14 mouse cellular contexts compared by ENCODE assay signal in genomic region chr11:67585629-67586028, GRCm38 (mm10).
A peak's percentile ranks its signal among the peaks of the same experiment; 100 is the strongest.
DNase-seq lines count a peak whose midpoint lies in the region; ATAC-seq and TF ChIP-seq lines count a peak whose summit lies in the region.
"Had no signal": no experiment of that assay in that cellular context is flagged by ENCODE, and none has a peak within 500 bp of the region (broad histone marks: within the 10 kb centered on the region; RNA-seq: fewer than 3 reads in every experiment).

No protein-coding gene starts in this region.

- peak overlapping the region; percentile 70 for H3K27ac ChIP-seq in heart, embryonic 16.5 days (ENCODE audit: low read length)
- H3K27ac ChIP-seq in bone marrow macrophage, adult 2 months (ENCODE audit: insufficient read depth, low read depth, low read length) = peak overlapping the region; percentile 100
- H3K27ac ChIP-seq in limb, embryonic 12.5 days = 0 out of 2 replicates have a peak overlapping the region, but pooled peaks have one; percentile 51
- H3K27ac ChIP-seq: liver, embryonic 13.5 days; midbrain, embryonic 10.5 days had no signal

- no peak for TF ChIP-seq CTCF in bone marrow macrophage, adult 2 months (IDR thresholded peaks at IDR 0.05; ENCODE audit: low read depth, low read length)
- TF ChIP-seq CTCF in brain, embryonic 14.5 days (IDR thresholded peaks at IDR 0.05; ENCODE audit: borderline replicate concordance, extremely low read depth, insufficient read depth, insufficient read length) = no peak

- H3K4me3 ChIP-seq in heart, embryonic 16.5 days (ENCODE audit: low read length) = no peak overlapping the region
- no peak overlapping the region for H3K4me3 ChIP-seq in bone marrow macrophage, adult 2 months (ENCODE audit: insufficient read depth, low read length)
- no peak overlapping the region for H3K4me3 ChIP-seq in limb, embryonic 12.5 days (replicated peaks)
- H3K4me3 ChIP-seq: liver, embryonic 13.5 days; midbrain, embryonic 10.5 days had no signal

- peaks cover 7% of the 10 kb centered on the region for H3K4me1 ChIP-seq in heart, embryonic 16.5 days (ENCODE audit: control insufficient read depth, insufficient read depth, low read length)
- H3K4me1 ChIP-seq in bone marrow macrophage, adult 2 months (ENCODE audit: control insufficient read depth, insufficient read depth, low read length) = peaks cover 56% of the 10 kb centered on the region
- peaks cover 15% of the 10 kb centered on the region for H3K4me1 ChIP-seq in limb, embryonic 12.5 days (replicated peaks)

- DNase-seq in heart, postnatal 4 days = no peak
- peak; percentile 33 for DNase-seq in brain, embryonic 14.5 days (ENCODE audit: low read depth)
- DNase-seq in adrenal gland, postnatal 25 days = no peak
- no peak for DNase-seq in embryo, embryonic 10.5 days (ENCODE audit: low spot score)
- DNase-seq: cerebellum, adult 11 months; kidney, adult 11 months; kidney, postnatal 36 days; layer of hippocampus, postnatal 36 days; liver, embryonic 13.5 days; thymus, postnatal 36 days had no signal

- no peak overlapping the region for H3K9ac ChIP-seq in heart, embryonic 16.5 days (ENCODE audit: low read length)
- H3K9ac ChIP-seq in limb, embryonic 12.5 days (replicated peaks) = no peak overlapping the region
- H3K9ac ChIP-seq: liver, embryonic 13.5 days had no signal

- H3K9me3 ChIP-seq in heart, embryonic 16.5 days (replicated peaks; ENCODE audit: control insufficient read depth, low read length) = no peaks in the 10 kb centered on the region
- no peaks in the 10 kb centered on the region for H3K9me3 ChIP-seq in limb, embryonic 12.5 days
- H3K9me3 ChIP-seq: liver, embryonic 13.5 days; midbrain, embryonic 10.5 days had no signal

- no peak overlapping the region for H3K4me2 ChIP-seq in heart, embryonic 16.5 days (ENCODE audit: low read depth, low read length)
- no peak overlapping the region for H3K4me2 ChIP-seq in limb, embryonic 12.5 days
- H3K4me2 ChIP-seq: liver, embryonic 13.5 days had no signal

- WGBS in heart, embryonic 16.5 days = 77% methylated on average over 2 of the region's 2 CpGs
- WGBS in limb, embryonic 12.5 days = 73% methylated on average over 2 of the region's 2 CpGs

- no peak for TF ChIP-seq POLR2A in bone marrow macrophage, adult 2 months (IDR thresholded peaks at IDR 0.05; ENCODE audit: borderline replicate concordance, low read depth, low read length)
- TF ChIP-seq POLR2A in brain, embryonic 14.5 days (IDR thresholded peaks at IDR 0.05; ENCODE audit: borderline replicate concordance, extremely low read depth, insufficient read depth, insufficient read length, poor library complexity, severe bottlenecking) = no peak

- no peaks in the 10 kb centered on the region for H3K36me3 ChIP-seq in heart, embryonic 16.5 days (ENCODE audit: control insufficient read depth, insufficient read depth)
- no peaks in the 10 kb centered on the region for H3K36me3 ChIP-seq in limb, embryonic 12.5 days
- H3K36me3 ChIP-seq: liver, embryonic 13.5 days; midbrain, embryonic 10.5 days had no signal

- no peaks in the 10 kb centered on the region for H3K27me3 ChIP-seq in heart, embryonic 16.5 days (ENCODE audit: control insufficient read depth, insufficient read depth, low read length)
- no peaks in the 10 kb centered on the region for H3K27me3 ChIP-seq in limb, embryonic 12.5 days
- H3K27me3 ChIP-seq: liver, embryonic 13.5 days had no signal

- no peak for ATAC-seq in heart, embryonic 16.5 days (replicated peaks; ENCODE audit: extremely low read depth, insufficient read depth, low FRiP score)
- ATAC-seq in limb, embryonic 12.5 days (ENCODE audit: insufficient number of reproducible peaks, insufficient read depth, low FRiP score, low TSS enrichment, low read depth) = no peak
